ENCODE assay signal across 34 mouse cellular contexts in the genomic region with DNA sequence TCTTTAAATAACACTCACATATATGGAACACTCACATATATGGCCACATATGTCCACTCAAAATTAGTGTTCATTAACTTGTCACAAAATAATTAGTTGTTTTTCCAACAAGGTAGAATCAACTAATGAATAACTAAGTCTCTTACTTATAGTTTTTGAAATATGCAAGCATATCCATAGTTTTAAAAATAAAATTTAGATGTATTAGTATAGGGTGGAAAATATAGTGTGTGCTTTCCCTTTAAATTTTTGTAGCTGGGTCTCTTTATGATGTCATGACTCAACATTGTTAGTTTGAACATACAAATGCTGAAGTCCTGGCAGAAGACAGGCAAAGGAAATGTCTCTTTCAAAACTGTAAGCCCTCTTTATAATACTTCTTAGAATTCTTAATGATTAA. TPM values are rescaled to one million over a fixed set of nuclear protein-coding genes. Genes with fewer than 3 reads are reported as not detected.
"Had no signal": no experiment of that assay in that cellular context is flagged by ENCODE, and none has a peak within 500 bp of the region (broad histone marks: within the 10 kb centered on the region; RNA-seq: fewer than 3 reads in every experiment).

TSS of gene Cylc1 (plus strand) at position 301 of the 400 bp plus-strand sequence.

- H3K4me3 ChIP-seq: embryonic facial prominence, embryonic 10.5 days; embryonic facial prominence, embryonic 12.5 days; embryonic facial prominence, embryonic 13.5 days; embryonic facial prominence, embryonic 15.5 days; erythroblast, embryonic 14.5 days; forebrain, embryonic 10.5 days; forebrain, embryonic 12.5 days; forebrain, embryonic 13.5 days; forebrain, embryonic 15.5 days; gastrocnemius, adult 2 months; heart, adult 2 months had no signal

- H3K4me1 ChIP-seq: embryonic facial prominence, embryonic 10.5 days; embryonic facial prominence, embryonic 12.5 days; embryonic facial prominence, embryonic 13.5 days; embryonic facial prominence, embryonic 15.5 days; forebrain, embryonic 10.5 days; forebrain, embryonic 12.5 days; forebrain, embryonic 13.5 days; forebrain, embryonic 15.5 days had no signal

- H3K36me3 ChIP-seq: embryonic facial prominence, embryonic 10.5 days; embryonic facial prominence, embryonic 12.5 days; embryonic facial prominence, embryonic 13.5 days; embryonic facial prominence, embryonic 15.5 days; forebrain, embryonic 10.5 days; forebrain, embryonic 12.5 days; forebrain, embryonic 15.5 days had no signal

- H3K27me3 ChIP-seq: embryonic facial prominence, embryonic 12.5 days; embryonic facial prominence, embryonic 13.5 days; embryonic facial prominence, embryonic 15.5 days; forebrain, embryonic 12.5 days; forebrain, embryonic 13.5 days; forebrain, embryonic 15.5 days had no signal

- DNase-seq: cerebellum, adult 8-10 months; cerebellum, adult 9-10 months; cerebellum, adult 9-11 months; cerebellum, postnatal 10 days; cerebellum, postnatal 14 days; cerebellum, postnatal 25 days; cerebellum, postnatal 36 days; embryo, embryonic 11 days; forebrain, postnatal 0 days; gastrocnemius, adult 2 months; gastrocnemius, postnatal 10 days; gastrocnemius, postnatal 14 days; gastrocnemius, postnatal 25 days; gastrocnemius, postnatal 36 days; heart, adult 11 months; heart, adult 18-20 months; heart, adult 2 months had no signal

- H3K27ac ChIP-seq: embryonic facial prominence, embryonic 10.5 days; embryonic facial prominence, embryonic 12.5 days; embryonic facial prominence, embryonic 13.5 days; embryonic facial prominence, embryonic 15.5 days; forebrain, embryonic 10.5 days; forebrain, embryonic 12.5 days; forebrain, embryonic 13.5 days; forebrain, embryonic 15.5 days; gastrocnemius, adult 2 months; heart, adult 2 months had no signal

RNA-seq across cellular contexts. Expression of gene Cylc1, which starts in this region (rescaled TPM):
- polyA plus RNA-seq: cortical plate, adult 2 months; embryonic facial prominence, embryonic 10.5 days; embryonic facial prominence, embryonic 11.5 days; embryonic facial prominence, embryonic 12.5 days; embryonic facial prominence, embryonic 13.5 days; embryonic facial prominence, embryonic 14.5 days; embryonic facial prominence, embryonic 15.5 days; erythroblast, embryonic 14.5 days; forebrain, embryonic 10.5 days; forebrain, embryonic 11.5 days; forebrain, embryonic 12.5 days; forebrain, embryonic 13.5 days; forebrain, embryonic 14.5 days; forebrain, embryonic 15.5 days; forebrain, embryonic 16.5 days; forebrain, postnatal 0 days; frontal cortex, adult 2 months; gonadal fat pad, adult 2 months; heart, adult 2 months had no signal
